ENCODE assay signal across 9 mouse cellular contexts in the genomic region with DNA sequence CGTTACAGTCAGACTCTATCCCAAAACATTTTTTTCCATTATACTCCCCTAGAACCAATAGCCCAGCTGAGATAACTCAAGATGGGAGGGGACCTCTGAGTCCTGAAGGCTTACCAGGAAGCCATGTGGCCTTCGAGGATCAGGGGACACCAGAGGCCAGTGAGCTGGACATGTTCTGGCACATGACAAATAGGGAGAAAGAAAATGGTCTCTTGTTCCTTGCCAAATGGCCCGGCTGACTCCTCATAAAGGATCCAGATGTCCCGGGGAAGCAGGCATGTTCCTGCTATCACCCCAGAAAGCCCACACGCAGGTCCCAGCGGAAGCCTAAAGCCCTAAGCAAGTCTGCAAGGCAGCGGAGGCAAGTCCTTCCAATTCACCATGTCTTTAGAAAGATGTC. TPM values are rescaled to one million over a fixed set of nuclear protein-coding genes. Genes with fewer than 3 reads are reported as not detected.
A peak's percentile ranks its signal among the peaks of the same experiment; 100 is the strongest.
DNase-seq lines count a peak whose midpoint lies in the region; ATAC-seq and TF ChIP-seq lines count a peak whose summit lies in the region.
"Had no signal": no experiment of that assay in that cellular context is flagged by ENCODE, and none has a peak within 500 bp of the region (broad histone marks: within the 10 kb centered on the region; RNA-seq: fewer than 3 reads in every experiment).

No protein-coding gene starts in this region.

- 0 out of 2 replicates have a peak overlapping the region, but pooled peaks have one; percentile 96 for H3K9ac ChIP-seq in neural tube, embryonic 11.5 days (ENCODE audit: low read length)
- no peak overlapping the region; the same call in 1 of the 2 replicates for H3K9ac ChIP-seq in hindbrain, embryonic 11.5 days (ENCODE audit: low read depth, low read length)
- H3K9ac ChIP-seq in stomach, postnatal 0 days (ENCODE audit: low read length): peak overlapping the region; percentile 8; the same call in 1 of the 2 replicates

- H3K4me2 ChIP-seq in neural tube, embryonic 11.5 days (ENCODE audit: low read depth): peak overlapping the region; percentile 97
- peak overlapping the region; percentile 96 for H3K4me2 ChIP-seq in hindbrain, embryonic 11.5 days (replicated peaks; ENCODE audit: low read depth, low read length)
- no peak overlapping the region for H3K4me2 ChIP-seq in stomach, postnatal 0 days (replicated peaks; ENCODE audit: low read depth)

- no peaks in the 10 kb centered on the region for H3K27me3 ChIP-seq in neural tube, embryonic 11.5 days (ENCODE audit: control insufficient read depth, insufficient read depth, low read length)
- no peaks in the 10 kb centered on the region for H3K27me3 ChIP-seq in hindbrain, embryonic 11.5 days (ENCODE audit: control insufficient read depth, insufficient read depth, low read length)
- H3K27me3 ChIP-seq in stomach, postnatal 0 days (ENCODE audit: control insufficient read depth, insufficient read depth, low read length): no peaks in the 10 kb centered on the region

- H3K27ac ChIP-seq in neural tube, embryonic 11.5 days (ENCODE audit: low read depth, low read length): no peak overlapping the region
- no peak overlapping the region for H3K27ac ChIP-seq in hindbrain, embryonic 11.5 days (ENCODE audit: low read depth, low read length)
- no peak overlapping the region for H3K27ac ChIP-seq in stomach, postnatal 0 days (replicated peaks)

- WGBS in neural tube, embryonic 11.5 days: 58% methylated on average over 7 of the region's 7 CpGs
- WGBS in hindbrain, embryonic 11.5 days: 75% methylated on average over 7 of the region's 7 CpGs
- 60% methylated on average over 7 of the region's 7 CpGs for whole genome bisulfite sequencing in stomach, postnatal 0 days

- H3K9me3 ChIP-seq in neural tube, embryonic 11.5 days (ENCODE audit: control insufficient read depth, low read length): no peaks in the 10 kb centered on the region
- H3K9me3 ChIP-seq in hindbrain, embryonic 11.5 days (ENCODE audit: control insufficient read depth, low read length): no peaks in the 10 kb centered on the region
- no peaks in the 10 kb centered on the region for H3K9me3 ChIP-seq in stomach, postnatal 0 days (ENCODE audit: control insufficient read depth, low read length)

- H3K36me3 ChIP-seq in neural tube, embryonic 11.5 days (ENCODE audit: control insufficient read depth, insufficient read depth, low read length): no peaks in the 10 kb centered on the region
- H3K36me3 ChIP-seq in hindbrain, embryonic 11.5 days (ENCODE audit: control insufficient read depth, insufficient read depth, low read length): no peaks in the 10 kb centered on the region
- no peaks in the 10 kb centered on the region for H3K36me3 ChIP-seq in stomach, postnatal 0 days (ENCODE audit: control insufficient read depth, insufficient read depth, low read length)

- DNase-seq in neural tube, embryonic 11.5 days (ENCODE audit: low spot score): no peak
- no peak for DNase-seq in neural tube, embryonic 10.5 days (ENCODE audit: extremely low spot score, low spot score)
- no peak for DNase-seq in hindbrain, embryonic 11.5 days (ENCODE audit: low spot score)
- DNase-seq in lung, postnatal 25 days (ENCODE audit: low spot score): peak; percentile 36
- DNase-seq in stomach, postnatal 0 days (ENCODE audit: low spot score): no peak
- no peak for DNase-seq in urinary bladder, adult 2 months (ENCODE audit: low spot score)
- DNase-seq in left cerebral cortex, postnatal 10 days (ENCODE audit: extremely low spot score in 1 of 2, low spot score in 2 of 2): no peak
- DNase-seq: adrenal gland, postnatal 10 days; thymus, postnatal 25 days had no signal

- TF ChIP-seq CTCF in stomach, postnatal 0 days (IDR thresholded peaks at IDR 0.05; ENCODE audit: low read depth): no peak

- H3K4me1 ChIP-seq in neural tube, embryonic 11.5 days (ENCODE audit: control insufficient read depth, insufficient read depth, low read length): peaks cover 31% of the 10 kb centered on the region
- peaks cover 10% of the 10 kb centered on the region; the same call in 1 of the 2 replicates for H3K4me1 ChIP-seq in hindbrain, embryonic 11.5 days (replicated peaks; ENCODE audit: control insufficient read depth, insufficient read depth, low read length)
- H3K4me1 ChIP-seq in stomach, postnatal 0 days (replicated peaks; ENCODE audit: control insufficient read depth, insufficient read depth): peaks cover 8% of the 10 kb centered on the region

- no peak for TF ChIP-seq EP300 in stomach, postnatal 0 days (optimal IDR thresholded peaks at IDR 0.05)

- intact Hi-C loops in left cerebral cortex, postnatal 10 days (cut with DNase I): no loop called here

- H3K4me3 ChIP-seq in neural tube, embryonic 11.5 days (ENCODE audit: low read depth, low read length): no peak overlapping the region
- H3K4me3 ChIP-seq in hindbrain, embryonic 11.5 days (ENCODE audit: low read depth, low read length): no peak overlapping the region
- no peak overlapping the region for H3K4me3 ChIP-seq in stomach, postnatal 0 days (ENCODE audit: low read depth, low read length)

- ATAC-seq in neural tube, embryonic 11.5 days (ENCODE audit: insufficient read depth, low FRiP score, low TSS enrichment): no peak
- no peak for ATAC-seq in hindbrain, embryonic 11.5 days (ENCODE audit: low FRiP score)
- no peak for ATAC-seq in stomach, postnatal 0 days (ENCODE audit: low FRiP score, low TSS enrichment)

RNA-seq across cellular contexts. Expression of a gene that starts 3.2 kb away (rescaled TPM):
- 15.0 and 17.3 TPM in 2 replicates for polyA plus RNA-seq in neural tube, embryonic 11.5 days (2014; fragmentation: Nextera tagmentation; extraction: Ambion mirVana)
- polyA plus RNA-seq in hindbrain, embryonic 11.5 days (2014; fragmentation: Nextera tagmentation; extraction: Ambion mirVana): 12.9 and 14.9 TPM in 2 replicates
- 2.7 and 2.9 TPM in 2 replicates for polyA plus RNA-seq in stomach, postnatal 0 days (2015; fragmentation: Nextera tagmentation; extraction: Ambion mirVana)
- 24.7 and 25.8 TPM in 2 replicates for polyA plus RNA-seq in urinary bladder, adult 2 months (2012; rRNA removed)
- total RNA-seq in left cerebral cortex, postnatal 10 days (2021): 10 to 100 TPM; 26.1 to 29.0 TPM

RNA-seq across cellular contexts. Expression of a gene that starts 18.5 kb away (rescaled TPM):
- 15.8 and 16.2 TPM in 2 replicates for polyA plus RNA-seq in neural tube, embryonic 11.5 days (2014; fragmentation: Nextera tagmentation; extraction: Ambion mirVana)
- polyA plus RNA-seq in hindbrain, embryonic 11.5 days (2014; fragmentation: Nextera tagmentation; extraction: Ambion mirVana): 15.0 and 17.3 TPM in 2 replicates
- 2.8 and 3.4 TPM in 2 replicates for polyA plus RNA-seq in stomach, postnatal 0 days (2015; fragmentation: Nextera tagmentation; extraction: Ambion mirVana)
- polyA plus RNA-seq in urinary bladder, adult 2 months (2012; rRNA removed): 8.0 and 10.2 TPM in 2 replicates
- total RNA-seq in left cerebral cortex, postnatal 10 days (2021): 10 to 100 TPM; 27.9 to 29.1 TPM
